Mouse (Mus musculus) small intestine, adult 2 months (tissue): ENCODE results near the gene Ppp1ca. TPM values are rescaled to one million over a fixed set of nuclear protein-coding genes. Genes with fewer than 3 reads are reported as not detected.
A peak's percentile ranks its signal among the peaks of the same experiment; 100 is the strongest.

Source experiments
- H3K27ac ChIP-seq: fragments of 200-500 bp; 2 replicates; pipeline ENCODE4 v1.5.1; 2012; ENCODE audit warnings: low read depth, low read length, control low read depth, inconsistent platforms; ENCODE audit not compliant: insufficient read depth
- H3K27me3 ChIP-seq: fragments of 200-500 bp; 2 replicates; pipeline ENCODE4 v1.6.1; 2012; ENCODE audit warnings: mild to moderate bottlenecking, moderate library complexity, low read length, inconsistent platforms; ENCODE audit not compliant: control insufficient read depth, insufficient read depth
- H3K36me3 ChIP-seq: fragments of 200-500 bp; 2 replicates; pipeline ENCODE4 v1.6.1; 2012; ENCODE audit warnings: mild to moderate bottlenecking, low read length, control low read depth, inconsistent platforms; ENCODE audit not compliant: control insufficient read depth, insufficient read depth
- H3K4me1 ChIP-seq: fragments of 200-500 bp; 2 replicates; pipeline ENCODE4 v1.6.1; 2012; ENCODE audit warnings: low read length, inconsistent platforms, mixed read lengths; ENCODE audit not compliant: control insufficient read depth, insufficient read depth, insufficient read length
- H3K4me3 ChIP-seq: fragments of 200-500 bp; 2 replicates; pipeline ENCODE4 v1.5.1; 2012; ENCODE audit warnings: low read depth, mild to moderate bottlenecking, control low read depth, inconsistent platforms, low read length, moderate library complexity
- CTCF ChIP-seq: fragments of 200-500 bp; IDR thresholded peaks from 2 replicates; pipeline ENCODE4 v1.5.1; 2012; ENCODE audit warnings: low read depth, mild to moderate bottlenecking, control low read depth, inconsistent platforms, low read length, moderate library complexity, mixed read lengths; ENCODE audit not compliant: insufficient replicate concordance, insufficient read length; ENCODE audit errors: extremely low read depth
- POLR2A ChIP-seq: fragments of 200-500 bp; IDR thresholded peaks from 2 replicates; pipeline ENCODE4 v1.6.1; 2012; ENCODE audit warnings: low read depth, mild to moderate bottlenecking, control low read depth, inconsistent platforms, low read length, moderate library complexity
- WGBS: fragments of 180-500 bp; shearing (Covaris S2); methylation state at CpG from one replicate; pipeline ENCODE4 v1.1.7; 2018; 5-methylcytosine and 5-hydroxymethylcytosine counted together
- polyA plus RNA-seq: library from polyadenylated mRNA; depleted of rRNA; stranded (reverse); fragments of >200 nt; gene quantifications from 2 replicates; pipeline ENCODE4 v1.2.3, GENCODE M21; 2012

Ppp1ca gene
- polyA plus RNA-seq, 1 experiment = 258 TPM

- H3K27me3 ChIP-seq = no peaks in the 10 kb centered on the region
- 89% methylated on average over 12 of the region's 12 CpGs for WGBS
- no peak overlapping the region for H3K27ac ChIP-seq
- H3K4me1 ChIP-seq = peaks cover 6% of the 10 kb centered on the region; the same call in 1 of the 2 replicates
- TF ChIP-seq CTCF (no peak), POLR2A (no peak)
- peaks cover 11% of the 10 kb centered on the region for H3K36me3 ChIP-seq
- H3K4me3 ChIP-seq = peak overlapping the region; percentile 33
Measured at GRCm38 (mm10) chr19:4189051-4189620, 2.7 kb upstream of the Ppp1ca start.

DNA sequence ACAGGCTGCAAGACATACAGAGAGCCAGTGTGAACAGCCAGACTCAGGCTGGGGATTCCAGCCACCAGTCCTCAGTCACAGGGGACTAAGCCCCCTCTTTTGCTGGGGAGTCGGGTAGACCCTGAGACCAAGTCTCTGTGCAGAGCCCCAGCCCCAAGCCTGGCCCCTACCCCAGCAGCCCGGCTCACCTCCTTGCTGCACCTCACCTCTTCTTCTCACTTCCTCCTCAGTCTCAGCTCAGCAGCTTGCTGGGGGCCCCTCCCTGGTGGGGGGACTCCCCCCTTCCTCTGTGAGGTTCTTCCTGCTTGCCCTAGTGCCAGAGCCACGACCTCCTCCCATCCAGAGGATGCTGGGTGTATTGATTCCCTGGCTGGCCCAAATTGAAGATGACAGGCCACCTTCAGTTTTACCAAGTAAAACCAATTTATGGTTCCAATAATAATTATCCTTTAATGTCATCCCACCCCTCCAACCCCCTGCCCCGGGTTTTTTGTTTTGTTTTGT is 982 bp upstream of the Ppp1ca start, which contains the start of gene Tbc1d10c:
Tbc1d10c (minus strand) TSS at position 454 of the 504 bp plus-strand sequence.
- WGBS = 40% methylated on average over 4 of the region's 4 CpGs
- TF ChIP-seq CTCF (no peak), POLR2A (peak; percentile 28; the same call in 1 of the 2 replicates)
- Histone ChIP-seq H3K4me1 (peaks cover 8% of the 10 kb centered on the region; the same call in 1 of the 2 replicates), H3K27ac (peak within 1 kb of the TSS; percentile 89), H3K27me3 (no peaks in the 10 kb centered on the region), H3K4me3 (peak within 1 kb of the TSS; percentile 77), H3K36me3 (peaks cover 29% of the 10 kb centered on the region)

- peak overlapping the region; percentile 57 for H3K27ac ChIP-seq
- no peak for TF ChIP-seq CTCF
- no peak for TF ChIP-seq POLR2A
- WGBS = under 1% methylated on average over 52 of the region's 52 CpGs
- H3K27me3 ChIP-seq = no peaks in the 10 kb centered on the region
- peak overlapping the region; percentile 77 for H3K4me3 ChIP-seq
- peaks cover 17% of the 10 kb centered on the region for H3K4me1 ChIP-seq
- peaks cover 36% of the 10 kb centered on the region for H3K36me3 ChIP-seq
Measured at GRCm38 (mm10) chr19:4192251-4192985, 553 bp downstream of the Ppp1ca start.

DNA sequence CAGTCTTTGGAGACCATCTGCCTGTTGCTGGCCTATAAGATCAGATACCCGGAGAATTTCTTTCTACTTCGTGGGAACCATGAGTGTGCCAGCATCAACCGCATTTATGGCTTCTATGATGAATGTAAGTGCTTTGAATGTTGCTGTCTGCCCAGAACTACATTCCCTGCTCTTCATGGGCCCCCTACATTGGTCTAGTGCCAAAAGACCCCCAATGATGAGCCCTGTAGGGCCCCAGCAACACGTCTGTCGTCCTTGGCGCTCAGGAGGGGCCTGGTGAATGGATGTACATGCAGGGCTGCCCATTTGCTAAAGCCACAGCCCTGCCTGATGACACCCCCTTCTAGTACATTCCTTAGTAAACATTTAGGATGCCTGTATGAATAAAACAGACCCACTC is 1.3 kb downstream of the Ppp1ca start:
- H3K4me3 ChIP-seq = peak overlapping the region; percentile 77
- no peaks in the 10 kb centered on the region for H3K27me3 ChIP-seq
- 35% methylated on average over 6 of the region's 6 CpGs for WGBS
- peaks cover 18% of the 10 kb centered on the region for H3K4me1 ChIP-seq
- H3K27ac ChIP-seq = no peak overlapping the region
- TF ChIP-seq POLR2A = no peak
- TF ChIP-seq CTCF = no peak
- H3K36me3 ChIP-seq = peaks cover 36% of the 10 kb centered on the region

DNA sequence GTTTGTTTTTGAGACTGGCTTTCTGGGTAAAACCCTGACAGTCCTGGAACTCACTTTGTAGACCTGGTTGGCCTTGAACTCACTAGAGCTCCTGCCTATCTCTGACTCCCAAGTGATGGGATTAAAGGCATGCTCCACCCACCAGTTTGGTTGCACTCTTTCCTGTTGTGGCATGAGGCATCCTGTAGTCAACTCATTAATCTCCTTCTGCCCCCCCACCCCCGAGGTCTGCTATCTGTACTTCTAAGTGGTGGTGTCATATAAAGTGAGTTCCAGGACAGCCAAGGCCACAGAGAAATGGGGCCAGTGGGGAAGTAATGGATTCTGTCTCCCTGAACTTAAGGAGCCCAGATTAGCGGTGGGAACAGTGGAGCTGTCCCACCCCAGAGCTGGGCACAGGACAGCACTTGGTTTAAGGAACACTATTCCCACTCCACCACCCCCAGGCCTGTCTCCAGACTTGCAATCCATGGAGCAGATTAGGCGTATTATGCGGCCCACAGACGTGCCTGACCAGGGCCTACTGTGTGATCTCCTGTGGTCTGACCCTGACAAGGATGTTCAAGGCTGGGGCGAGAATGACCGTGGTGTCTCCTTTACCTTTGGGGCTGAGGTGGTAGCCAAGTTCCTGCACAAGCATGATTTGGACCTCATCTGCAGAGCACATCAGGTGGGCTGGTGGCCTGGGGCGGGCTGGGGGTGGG is 2.3 kb downstream of the Ppp1ca start:
- H3K4me3 ChIP-seq = no peak overlapping the region
- 80% methylated on average over 8 of the region's 8 CpGs for WGBS

GRCm38 (mm10) chr19:4194776-4195650 is 3.1 kb downstream of the Ppp1ca start:
- no peak overlapping the region for H3K4me3 ChIP-seq
- WGBS = 64% methylated on average over 12 of the region's 12 CpGs
- H3K36me3 ChIP-seq = peaks cover 40% of the 10 kb centered on the region
- peaks cover 19% of the 10 kb centered on the region for H3K4me1 ChIP-seq
- no peaks in the 10 kb centered on the region for H3K27me3 ChIP-seq
- no peak overlapping the region for H3K27ac ChIP-seq
- TF ChIP-seq CTCF = no peak
- no peak for TF ChIP-seq POLR2A

More for the DNA sequence above, 2.3 kb downstream of the Ppp1ca start:
- Histone ChIP-seq H3K36me3 (peaks cover 40% of the 10 kb centered on the region), H3K27me3 (no peaks in the 10 kb centered on the region), H3K27ac (no peak overlapping the region), H3K4me1 (peaks cover 18% of the 10 kb centered on the region)
- TF ChIP-seq POLR2A (no peak), CTCF (no peak)
